Mouse (Mus musculus): ENCODE data around the gene Lrp5. TPM values are rescaled to one million over a fixed set of nuclear protein-coding genes. Genes with fewer than 3 reads are reported as not detected.
"Not testable (repeated sequence)": the region's sequence is repeated elsewhere in the genome, so short reads cannot be mapped to it uniquely, and the experiment has no call there.

Gene Lrp5
- polyA plus RNA-seq, 1 experiment from 2014 or later: 6.8 TPM

DNA sequence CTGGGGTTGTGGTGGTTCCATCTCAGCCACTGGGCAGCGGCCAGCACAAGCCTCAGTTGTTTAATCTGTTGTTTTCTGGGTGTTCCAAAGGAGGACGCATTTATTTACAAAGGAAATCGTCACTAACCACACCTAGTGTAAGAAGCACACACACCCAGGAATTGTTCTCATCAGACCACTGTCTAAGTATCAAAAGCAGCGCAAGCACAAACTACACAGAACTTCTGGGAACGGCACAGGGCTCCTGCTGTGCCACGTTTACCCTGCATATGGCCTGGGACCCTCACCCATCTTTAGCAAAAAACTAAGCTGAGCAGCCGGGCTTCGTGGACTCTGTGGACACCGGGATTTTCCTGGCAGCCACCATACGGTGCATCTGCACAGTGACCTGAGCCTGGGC is 17.8 kb downstream of the Lrp5 start:
- Histone ChIP-seq H3K4me2 (no peak overlapping the region), H3K27me3 (no peaks in the 10 kb centered on the region), H3K4me1 (peaks cover 62% of the 10 kb centered on the region), H3K27ac (peak overlapping the region; percentile 86), H3K4me3 (no peak overlapping the region), H3K36me3 (peaks cover 22% of the 10 kb centered on the region), H3K9me3 (no peaks in the 10 kb centered on the region), H3K9ac (no peak overlapping the region)
- no peak for ATAC-seq (ENCODE audit: insufficient number of reproducible peaks, low FRiP score, low TSS enrichment, low read depth)
- WGBS: 75% methylated on average over 10 of the region's 10 CpGs

DNA sequence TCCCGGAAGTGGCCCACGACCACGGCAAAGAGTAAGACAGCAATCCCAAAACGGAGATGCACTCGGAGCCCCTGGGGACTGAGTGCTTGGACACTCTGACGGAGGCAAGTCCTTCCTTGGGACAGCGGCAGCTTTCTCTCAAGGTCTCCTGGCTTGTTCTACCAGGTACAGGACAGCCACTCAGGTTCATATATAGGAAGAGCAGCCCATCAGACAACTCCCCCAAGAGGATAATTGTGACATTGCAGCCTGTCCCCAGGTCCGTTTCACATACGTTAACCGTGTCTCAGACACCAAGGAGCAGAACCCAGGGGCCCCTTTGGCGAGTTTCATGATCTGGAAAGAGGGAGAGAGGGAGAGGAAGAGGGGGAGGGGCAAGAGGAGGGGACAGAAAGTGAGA is 18.4 kb downstream of the Lrp5 start:
- H3K4me3 ChIP-seq: no peak overlapping the region
- no peak for ATAC-seq (ENCODE audit: insufficient number of reproducible peaks, low FRiP score, low TSS enrichment, low read depth)
- H3K27ac ChIP-seq: peak overlapping the region; percentile 30
- H3K4me2 ChIP-seq: no peak overlapping the region
- H3K9ac ChIP-seq: no peak overlapping the region
- peaks cover 68% of the 10 kb centered on the region for H3K4me1 ChIP-seq
- no peaks in the 10 kb centered on the region for H3K9me3 ChIP-seq
- WGBS: 58% methylated on average over 11 of the region's 11 CpGs
- H3K36me3 ChIP-seq: peaks cover 18% of the 10 kb centered on the region
- no peaks in the 10 kb centered on the region for H3K27me3 ChIP-seq

DNA sequence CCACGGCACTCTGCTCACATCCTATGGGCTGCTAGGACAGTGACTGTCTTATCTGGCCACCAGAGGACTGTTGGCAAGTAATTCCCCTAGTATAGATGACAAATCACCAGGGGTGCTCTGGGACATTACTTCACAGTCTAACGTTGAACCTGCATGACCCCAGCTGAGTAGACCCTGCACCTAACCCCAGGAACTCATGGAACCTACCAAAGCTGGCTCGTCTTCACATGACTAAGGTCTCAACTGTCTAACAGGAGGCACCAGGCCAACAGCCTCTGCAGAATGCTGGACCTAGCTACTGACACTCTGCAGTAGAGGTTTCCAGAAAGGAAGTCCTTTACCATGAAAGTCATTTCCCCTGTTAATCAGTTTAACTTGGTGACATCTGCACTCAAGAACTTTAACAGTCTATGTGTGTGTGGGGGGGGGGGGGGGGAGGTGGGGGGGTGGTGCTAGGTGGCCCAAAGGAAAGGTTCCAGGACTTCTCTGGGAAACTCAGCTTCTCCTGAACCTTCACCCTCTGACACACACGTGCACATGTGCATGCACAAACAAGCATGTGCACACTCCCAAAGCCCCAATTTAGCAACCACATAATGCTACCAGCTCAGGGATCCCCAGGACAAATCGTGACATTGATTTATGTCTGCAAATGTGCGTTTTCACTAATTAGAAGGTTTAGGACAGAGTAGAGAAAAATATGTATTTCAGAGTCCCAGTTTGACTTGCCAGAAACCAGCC is 19.0 kb downstream of the Lrp5 start:
- H3K4me2 ChIP-seq: 0 out of 2 replicates have a peak overlapping the region, but pooled peaks have one; percentile 3
- H3K36me3 ChIP-seq: peaks cover 11% of the 10 kb centered on the region
- 54% methylated on average over 6 of the region's 6 CpGs for WGBS
- peak overlapping the region; percentile 79 for H3K27ac ChIP-seq
- H3K9ac ChIP-seq: no peak overlapping the region
- H3K4me3 ChIP-seq: no peak overlapping the region
- no peaks in the 10 kb centered on the region for H3K9me3 ChIP-seq
- ATAC-seq (ENCODE audit: insufficient number of reproducible peaks, low FRiP score, low TSS enrichment, low read depth): no peak
- H3K4me1 ChIP-seq: peaks cover 73% of the 10 kb centered on the region
- no peaks in the 10 kb centered on the region for H3K27me3 ChIP-seq

DNA sequence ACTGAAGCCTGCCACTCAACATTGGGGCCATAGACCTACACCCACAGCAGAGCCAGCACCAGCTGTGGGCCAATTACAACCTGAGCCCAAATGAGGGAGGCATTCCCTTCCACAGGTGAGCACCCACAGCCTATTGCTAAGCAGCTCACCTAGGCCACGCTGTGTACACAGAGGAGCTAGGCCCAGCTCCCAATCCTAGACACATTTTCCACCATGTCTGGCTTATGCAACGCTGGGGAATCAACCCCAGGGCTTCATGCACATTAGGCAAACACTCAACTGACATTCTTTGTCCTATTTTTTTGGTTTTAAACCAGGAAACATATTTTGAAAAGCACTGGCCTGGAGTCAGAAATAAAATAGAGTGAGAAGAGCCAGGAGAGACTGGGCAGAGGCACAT is 19.7 kb downstream of the Lrp5 start:
- Histone ChIP-seq H3K9ac (no peak overlapping the region), H3K4me2 (0 out of 2 replicates have a peak overlapping the region, but pooled peaks have one; percentile 3), H3K27me3 (no peaks in the 10 kb centered on the region), H3K36me3 (peaks cover 5% of the 10 kb centered on the region; the same call in 1 of the 2 replicates), H3K9me3 (no peaks in the 10 kb centered on the region), H3K4me1 (peaks cover 79% of the 10 kb centered on the region), H3K4me3 (no peak overlapping the region), H3K27ac (peak overlapping the region; percentile 79)
- 64% methylated on average over 2 of the region's 2 CpGs for WGBS
- no peak for ATAC-seq (ENCODE audit: insufficient number of reproducible peaks, low FRiP score, low TSS enrichment, low read depth)

DNA sequence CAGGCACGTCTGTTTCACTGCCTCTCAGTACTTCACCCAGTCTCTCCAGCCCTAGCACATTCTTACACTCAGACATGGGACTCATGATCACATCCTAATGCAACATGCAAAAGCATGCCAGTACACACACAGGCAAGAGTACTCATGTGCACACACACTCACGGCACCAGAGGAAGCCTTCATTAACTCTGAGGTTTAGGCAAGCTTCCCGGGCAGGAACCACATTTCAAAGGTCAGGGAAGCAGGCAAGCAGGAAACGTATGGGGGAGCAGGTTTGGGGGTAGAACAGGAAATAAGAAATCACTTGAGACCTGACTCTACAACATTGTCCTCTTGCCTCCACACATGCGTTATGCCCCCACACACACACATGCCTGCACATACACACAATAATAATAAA is 20.9 kb downstream of the Lrp5 start:
- H3K36me3 ChIP-seq: no peaks in the 10 kb centered on the region
- 14% methylated on average over 5 of the region's 5 CpGs for WGBS
- no peaks in the 10 kb centered on the region for H3K9me3 ChIP-seq
- no peak overlapping the region for H3K4me2 ChIP-seq
- no peak overlapping the region for H3K9ac ChIP-seq
- no peak; the same call in 1 of the 2 replicates for ATAC-seq (ENCODE audit: insufficient number of reproducible peaks, low FRiP score, low TSS enrichment, low read depth)
- peaks cover 82% of the 10 kb centered on the region for H3K4me1 ChIP-seq
- H3K4me3 ChIP-seq: no peak overlapping the region
- no peaks in the 10 kb centered on the region for H3K27me3 ChIP-seq
- peak overlapping the region; percentile 79 for H3K27ac ChIP-seq

DNA sequence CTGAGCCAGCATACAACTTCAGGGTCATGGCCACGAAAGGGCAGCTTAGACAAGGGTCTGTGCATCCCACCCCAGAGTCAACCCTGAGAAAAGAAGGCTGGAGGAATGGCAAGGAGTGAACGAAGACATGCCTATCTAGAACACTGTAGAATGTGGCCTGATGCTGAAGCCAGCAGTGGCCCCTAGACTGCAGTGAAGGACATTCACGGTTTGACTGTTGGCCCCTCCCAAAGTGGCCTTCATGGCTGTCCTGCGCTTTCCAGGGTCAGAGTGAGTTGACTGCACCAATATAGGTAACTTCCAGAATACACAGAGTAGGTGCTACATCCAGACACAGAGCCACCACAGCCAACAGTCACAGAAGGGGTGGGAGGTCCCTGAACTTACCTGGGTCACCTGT is 28.4 kb downstream of the Lrp5 start:
- 98% methylated on average over 4 of the region's 4 CpGs for WGBS
- Histone ChIP-seq H3K36me3 (peaks cover 40% of the 10 kb centered on the region), H3K9me3 (no peaks in the 10 kb centered on the region), H3K27me3 (no peaks in the 10 kb centered on the region), H3K9ac (no peak overlapping the region), H3K27ac (no peak overlapping the region), H3K4me1 (peaks cover 46% of the 10 kb centered on the region), H3K4me3 (no peak overlapping the region), H3K4me2 (no peak overlapping the region)
- ATAC-seq (ENCODE audit: insufficient number of reproducible peaks, low FRiP score, low TSS enrichment, low read depth): no peak

DNA sequence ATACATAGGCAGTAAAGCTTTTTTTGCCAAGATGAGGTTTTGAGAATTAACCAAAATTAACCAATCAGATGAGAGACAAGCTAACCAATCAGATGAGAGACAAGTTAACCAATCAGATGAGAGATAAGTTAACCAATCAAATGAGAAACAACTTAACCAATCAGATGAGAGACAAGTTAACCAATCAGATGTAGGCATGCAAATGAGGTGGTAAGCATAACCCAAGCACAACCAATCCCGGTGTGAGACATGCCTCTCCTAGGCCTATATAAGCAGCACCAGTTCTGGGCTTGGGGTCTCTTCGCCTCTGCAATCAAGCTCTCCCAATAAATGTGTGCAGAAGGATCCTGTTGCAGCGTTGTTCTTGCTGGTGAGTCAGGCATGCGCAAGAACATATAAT is 29.3 kb downstream of the Lrp5 start:
- not testable (repeated sequence) for H3K4me2 ChIP-seq; H3K9me3 ChIP-seq; H3K27me3 ChIP-seq; H3K27ac ChIP-seq; ATAC-seq (ENCODE audit: insufficient number of reproducible peaks, low FRiP score, low TSS enrichment, low read depth); H3K9ac ChIP-seq; H3K4me3 ChIP-seq
- 94% methylated on average over 4 of the region's 4 CpGs for WGBS
- H3K4me1 ChIP-seq: peaks cover 38% of the 10 kb centered on the region
- H3K36me3 ChIP-seq: peaks cover 48% of the 10 kb centered on the region

DNA sequence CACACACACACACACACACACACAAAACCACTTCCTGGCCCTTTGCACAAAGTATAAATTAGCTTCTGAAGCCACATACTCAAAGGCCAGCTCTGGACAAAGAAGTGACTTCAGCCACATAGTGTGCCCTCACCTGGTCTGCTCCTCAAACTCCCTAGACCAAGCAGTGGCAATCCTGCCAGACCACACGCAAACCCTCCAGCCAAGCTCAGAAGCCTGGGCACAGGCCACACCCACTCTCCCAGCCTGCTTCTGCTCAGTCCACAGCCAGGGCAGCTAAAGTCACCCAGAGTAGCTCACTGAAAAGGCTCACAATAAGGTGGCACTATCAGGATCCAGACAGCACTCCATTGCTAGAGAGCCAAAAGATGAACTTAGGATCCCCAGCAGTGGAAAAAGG is 30.2 kb downstream of the Lrp5 start:
- no peaks in the 10 kb centered on the region for H3K27me3 ChIP-seq
- H3K36me3 ChIP-seq: peaks cover 57% of the 10 kb centered on the region
- H3K9ac ChIP-seq: no peak overlapping the region

DNA sequence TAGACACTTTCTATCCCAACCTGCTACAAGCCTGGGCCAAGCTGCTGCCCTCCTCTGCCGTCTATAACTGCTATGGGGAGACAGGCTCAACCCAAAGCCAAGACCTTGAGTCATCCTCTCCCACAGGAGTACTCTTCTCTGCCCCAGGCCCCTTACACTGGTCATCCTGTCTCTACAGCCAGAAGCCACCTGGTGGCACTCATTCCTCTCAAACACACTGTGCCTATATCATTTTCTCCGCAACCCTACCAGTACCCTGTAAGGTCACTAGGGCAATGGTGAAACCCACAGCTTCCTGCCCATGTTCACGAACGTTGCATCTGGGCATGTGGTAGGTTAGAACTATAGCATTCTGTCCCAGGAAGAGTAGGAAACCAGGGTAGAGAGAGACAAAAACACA is 31.4 kb downstream of the Lrp5 start:
- Histone ChIP-seq H3K4me1 (peaks cover 25% of the 10 kb centered on the region), H3K4me2 (no peak overlapping the region), H3K9me3 (no peaks in the 10 kb centered on the region; the same call in 1 of the 2 replicates), H3K27ac (no peak overlapping the region), H3K36me3 (peaks cover 69% of the 10 kb centered on the region), H3K9ac (no peak overlapping the region), H3K27me3 (no peaks in the 10 kb centered on the region), H3K4me3 (no peak overlapping the region)
- WGBS: 71% methylated on average over 4 of the region's 4 CpGs
- ATAC-seq (ENCODE audit: insufficient number of reproducible peaks, low FRiP score, low TSS enrichment, low read depth): no peak

More for the DNA sequence above, 30.2 kb downstream of the Lrp5 start:
- H3K4me3 ChIP-seq: no peak overlapping the region
- peak overlapping the region; percentile 57; the same call in 1 of the 2 replicates for H3K27ac ChIP-seq
- H3K9me3 ChIP-seq: no peaks in the 10 kb centered on the region; the same call in 1 of the 2 replicates
- WGBS: 36% methylated on average over 1 of the region's 1 CpGs
- H3K4me2 ChIP-seq: no peak overlapping the region
- H3K4me1 ChIP-seq: peaks cover 32% of the 10 kb centered on the region
- ATAC-seq (ENCODE audit: insufficient number of reproducible peaks, low FRiP score, low TSS enrichment, low read depth): no peak

DNA sequence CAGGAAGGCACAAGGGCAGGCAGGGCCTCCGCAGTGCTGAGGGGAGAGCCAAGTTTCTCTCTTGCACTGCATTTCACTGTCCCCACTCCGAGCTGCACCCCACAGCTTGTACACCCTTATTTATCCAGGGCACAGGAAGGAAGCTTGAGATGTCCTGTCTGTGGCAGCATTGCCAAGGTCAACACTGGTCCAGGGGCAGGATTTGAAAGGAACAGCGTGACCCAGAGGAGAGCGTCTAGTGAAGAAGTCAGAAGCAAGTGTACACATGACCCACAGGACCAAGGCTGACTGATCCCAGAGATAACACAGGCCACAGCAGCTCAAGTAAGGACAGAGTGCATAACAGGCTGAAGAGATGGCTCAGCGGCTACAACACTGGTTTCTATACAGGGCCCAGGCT is 32.3 kb downstream of the Lrp5 start:
- H3K36me3 ChIP-seq: peaks cover 71% of the 10 kb centered on the region
- H3K4me1 ChIP-seq: peaks cover 16% of the 10 kb centered on the region
- WGBS: 90% methylated on average over 5 of the region's 5 CpGs
- H3K27me3 ChIP-seq: no peaks in the 10 kb centered on the region
- no peak overlapping the region for H3K9ac ChIP-seq
- no peak overlapping the region for H3K4me3 ChIP-seq
- ATAC-seq (ENCODE audit: insufficient number of reproducible peaks, low FRiP score, low TSS enrichment, low read depth): no peak
- H3K27ac ChIP-seq: 0 out of 2 replicates have a peak overlapping the region, but pooled peaks have one; percentile 35
- no peak overlapping the region for H3K4me2 ChIP-seq
- no peaks in the 10 kb centered on the region; the same call in 1 of the 2 replicates for H3K9me3 ChIP-seq

DNA sequence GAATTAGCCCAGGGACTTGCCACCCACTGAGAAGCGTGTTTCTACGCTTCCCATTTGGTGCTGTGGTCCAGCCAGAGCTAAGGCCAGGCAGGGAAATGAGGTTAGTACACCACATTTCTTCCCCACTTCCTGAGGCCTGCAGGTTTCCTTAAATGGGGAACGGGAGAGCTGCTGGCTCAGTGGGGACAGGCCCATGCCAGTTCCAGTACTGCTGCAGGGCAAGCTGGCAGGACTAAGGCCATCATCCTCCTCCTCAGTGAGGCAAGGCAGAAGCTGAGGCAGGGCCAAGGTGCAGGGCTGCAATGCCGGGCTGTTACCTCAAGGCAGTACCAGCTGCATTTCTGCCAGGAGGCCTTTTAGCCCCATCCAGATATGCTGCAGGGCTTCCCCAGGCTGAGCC is 32.9 kb downstream of the Lrp5 start:
- no peak overlapping the region for H3K4me3 ChIP-seq
- H3K27me3 ChIP-seq: no peaks in the 10 kb centered on the region
- H3K4me2 ChIP-seq: no peak overlapping the region
- H3K4me1 ChIP-seq: peaks cover 14% of the 10 kb centered on the region
- no peak for ATAC-seq (ENCODE audit: insufficient number of reproducible peaks, low FRiP score, low TSS enrichment, low read depth)
- no peaks in the 10 kb centered on the region; the same call in 1 of the 2 replicates for H3K9me3 ChIP-seq
- H3K27ac ChIP-seq: peak overlapping the region; percentile 38; the same call in 1 of the 2 replicates
- peaks cover 66% of the 10 kb centered on the region for H3K36me3 ChIP-seq
- H3K9ac ChIP-seq: no peak overlapping the region
- 74% methylated on average over 4 of the region's 4 CpGs for WGBS

DNA sequence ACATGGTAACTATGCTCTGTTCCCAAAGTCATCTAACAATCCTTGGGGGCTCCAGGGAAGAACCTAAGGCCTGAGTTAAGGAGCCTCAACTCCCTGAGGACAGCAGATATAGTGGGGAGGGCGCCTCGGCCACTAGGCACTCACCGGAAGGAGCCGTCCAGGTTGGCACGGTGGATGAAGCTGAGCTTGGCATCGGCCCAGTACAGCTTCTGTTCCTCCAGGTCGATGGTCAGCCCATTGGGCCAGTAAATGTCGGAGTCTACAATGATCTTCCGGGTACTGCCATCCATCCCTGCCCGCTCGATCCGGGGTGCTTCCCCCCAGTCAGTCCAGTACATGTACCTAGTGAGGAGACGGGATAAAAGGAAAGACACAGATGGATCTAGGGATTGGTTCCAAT is 34.4 kb downstream of the Lrp5 start:
- no peak for ATAC-seq (ENCODE audit: insufficient number of reproducible peaks, low FRiP score, low TSS enrichment, low read depth)
- Histone ChIP-seq H3K36me3 (peaks cover 66% of the 10 kb centered on the region), H3K27me3 (no peaks in the 10 kb centered on the region), H3K4me2 (no peak overlapping the region), H3K27ac (no peak overlapping the region), H3K4me1 (peaks cover 14% of the 10 kb centered on the region), H3K9me3 (no peaks in the 10 kb centered on the region; the same call in 1 of the 2 replicates), H3K4me3 (no peak overlapping the region), H3K9ac (no peak overlapping the region)
- 98% methylated on average over 13 of the region's 13 CpGs for WGBS

Measured in limb, embryonic 15.5 days (tissue).